Mouse (Mus musculus) lung, adult 2 months (tissue): ENCODE data around the gene Cadm1.

ENCODE experiments used
- CTCF ChIP-seq: fragments of 200-500 bp; IDR thresholded peaks from 2 replicates; pipeline ENCODE4 v1.5.1; 2011; ENCODE audit warnings: mild to moderate bottlenecking, low read length, control low read depth; ENCODE audit not compliant: insufficient read depth
- POLR2A ChIP-seq: fragments of 200-500 bp; IDR thresholded peaks from 2 replicates; pipeline ENCODE4 v1.6.1; 2011; ENCODE audit warnings: low read depth, mild to moderate bottlenecking, control low read depth, low read length, borderline replicate concordance; ENCODE audit errors: extremely low read depth

GRCm38 (mm10) chr9:47752516-47752915 lies 222.5 kb downstream of the Cadm1 start:
- TF ChIP-seq CTCF (no peak), POLR2A (no peak)
